Mouse (Mus musculus) kidney, embryonic 16.5 days (tissue): Measurements from ENCODE around the gene Ap3b1. TPM values are rescaled to one million over a fixed set of nuclear protein-coding genes. Genes with fewer than 3 reads are reported as not detected.

Experiments
- ATAC-seq: fragments of 200-750 bp; cut with Nextera tagmentation; 2 replicates; pipeline ENCODE4 v1.8.0; 2017; ENCODE audit warnings: moderate TSS enrichment; ENCODE audit not compliant: low FRiP score, low TSS enrichment
- H3K27ac ChIP-seq: fragments of 300-500 bp; sonication (generic); 2 replicates; pipeline ENCODE4 v1.5.1; 2014; ENCODE audit warnings: low read length
- H3K27me3 ChIP-seq: fragments of 300-500 bp; sonication (generic); 2 replicates; pipeline ENCODE4 v1.6.1; 2014; ENCODE audit warnings: low read length, control low read depth, mixed read lengths; ENCODE audit not compliant: insufficient read depth
- H3K36me3 ChIP-seq: fragments of 300-500 bp; sonication (generic); 2 replicates; pipeline ENCODE4 v1.6.1; 2014; ENCODE audit warnings: low read length, control low read depth, mixed read lengths; ENCODE audit not compliant: insufficient read depth
- H3K4me1 ChIP-seq: fragments of 300-500 bp; sonication (generic); 2 replicates; pipeline ENCODE4 v1.6.1; 2014; ENCODE audit warnings: low read length, control low read depth, mixed read lengths; ENCODE audit not compliant: insufficient read depth
- H3K4me2 ChIP-seq: fragments of 300-500 bp; sonication (generic); replicated peaks from 2 replicates; pipeline ENCODE4 v1.6.1; 2014; ENCODE audit warnings: low read depth, low read length
- H3K4me3 ChIP-seq: fragments of 300-500 bp; sonication (generic); 2 replicates; pipeline ENCODE4 v1.5.1; 2014; ENCODE audit warnings: mild to moderate bottlenecking, low read length
- H3K9ac ChIP-seq: fragments of 300-500 bp; sonication (generic); replicated peaks from 2 replicates; pipeline ENCODE4 v1.6.1; 2014; ENCODE audit warnings: low read length
- H3K9me3 ChIP-seq: fragments of 300-500 bp; sonication (generic); 2 replicates; pipeline ENCODE4 v1.6.1; 2016; ENCODE audit warnings: low read length, control low read depth
- WGBS: fragments of 180-500 bp; shearing (Covaris S2); extraction: QIAGEN DNeasy Blood & Tissue Kit; methylation state at CpG from one replicate; pipeline ENCODE4 v1.1.7; 2014; 5-methylcytosine and 5-hydroxymethylcytosine counted together
- polyA plus RNA-seq: library from polyadenylated mRNA; unstranded; fragments of >200 nt; fragmentation: Nextera tagmentation; extraction: Ambion mirVana; gene quantifications from 2 replicates; pipeline ENCODE4 v1.2.1, GENCODE M21; 2015

The Ap3b1 gene
- polyA plus RNA-seq, 1 experiment from 2014 or later: 48.6 TPM

GRCm38 (mm10) chr13:94441199-94441598 is 82.4 kb downstream of the Ap3b1 start:
- WGBS: 72% methylated on average over 4 of the region's 4 CpGs
- ATAC-seq: no peak
- no peak overlapping the region for H3K4me2 ChIP-seq
- H3K27ac ChIP-seq: no peak overlapping the region
- H3K9me3 ChIP-seq: no peaks in the 10 kb centered on the region
- peaks cover 8% of the 10 kb centered on the region for H3K4me1 ChIP-seq
- H3K4me3 ChIP-seq: no peak overlapping the region
- H3K36me3 ChIP-seq: peaks cover 16% of the 10 kb centered on the region; the same call in 1 of the 2 replicates
- H3K9ac ChIP-seq: no peak overlapping the region
- no peaks in the 10 kb centered on the region for H3K27me3 ChIP-seq

GRCm38 (mm10) chr13:94443411-94443810 is 84.7 kb downstream of the Ap3b1 start:
- Histone ChIP-seq H3K4me3 (no peak overlapping the region), H3K9me3 (no peaks in the 10 kb centered on the region), H3K27me3 (no peaks in the 10 kb centered on the region), H3K27ac (0 out of 2 replicates have a peak overlapping the region, but pooled peaks have one; percentile 18), H3K36me3 (peaks cover 24% of the 10 kb centered on the region; the same call in 1 of the 2 replicates), H3K4me2 (no peak overlapping the region), H3K4me1 (peaks cover 8% of the 10 kb centered on the region), H3K9ac (no peak overlapping the region)
- no peak for ATAC-seq
- 64% methylated on average over 3 of the region's 3 CpGs for WGBS

GRCm38 (mm10) chr13:94445103-94445502 is 86.3 kb downstream of the Ap3b1 start:
- no peak overlapping the region for H3K4me3 ChIP-seq
- no peak for ATAC-seq
- H3K4me1 ChIP-seq: peaks cover 8% of the 10 kb centered on the region
- no peaks in the 10 kb centered on the region for H3K9me3 ChIP-seq
- no peak overlapping the region for H3K9ac ChIP-seq
- 76% methylated on average over 5 of the region's 5 CpGs for WGBS
- H3K27ac ChIP-seq: no peak overlapping the region
- H3K36me3 ChIP-seq: peaks cover 31% of the 10 kb centered on the region
- no peaks in the 10 kb centered on the region for H3K27me3 ChIP-seq
- no peak overlapping the region for H3K4me2 ChIP-seq

- Histone ChIP-seq H3K9me3 (no peaks in the 10 kb centered on the region), H3K27me3 (no peaks in the 10 kb centered on the region), H3K4me3 (no peak overlapping the region), H3K36me3 (peaks cover 24% of the 10 kb centered on the region), H3K4me2 (no peak overlapping the region), H3K27ac (no peak overlapping the region), H3K9ac (no peak overlapping the region), H3K4me1 (peaks cover 8% of the 10 kb centered on the region)
- WGBS: 21% methylated on average over 4 of the region's 4 CpGs
- ATAC-seq: no peak
Observed at GRCm38 (mm10) chr13:94447003-94447402, 88.2 kb downstream of the Ap3b1 start.

- Histone ChIP-seq H3K9ac (no peak overlapping the region), H3K36me3 (peaks cover 27% of the 10 kb centered on the region), H3K9me3 (no peaks in the 10 kb centered on the region), H3K4me1 (no peaks in the 10 kb centered on the region), H3K27me3 (no peaks in the 10 kb centered on the region), H3K4me2 (no peak overlapping the region), H3K4me3 (no peak overlapping the region), H3K27ac (no peak overlapping the region)
- ATAC-seq: no peak
- WGBS: 83% methylated on average over 7 of the region's 7 CpGs
Observed at GRCm38 (mm10) chr13:94449593-94449992, 90.8 kb downstream of the Ap3b1 start.

GRCm38 (mm10) chr13:94451229-94451628 is 92.5 kb downstream of the Ap3b1 start:
- no peak overlapping the region for H3K4me3 ChIP-seq
- H3K4me2 ChIP-seq: no peak overlapping the region
- ATAC-seq: 0 out of 2 replicates have a peak, but pooled peaks have one; percentile 27
- no peak overlapping the region for H3K9ac ChIP-seq
- no peaks in the 10 kb centered on the region for H3K27me3 ChIP-seq
- peaks cover 25% of the 10 kb centered on the region for H3K36me3 ChIP-seq
- no peaks in the 10 kb centered on the region for H3K4me1 ChIP-seq
- no peaks in the 10 kb centered on the region for H3K9me3 ChIP-seq
- WGBS: 70% methylated on average over 6 of the region's 6 CpGs
- no peak overlapping the region for H3K27ac ChIP-seq

GRCm38 (mm10) chr13:94454131-94454530 is 95.4 kb downstream of the Ap3b1 start:
- Histone ChIP-seq H3K9ac (no peak overlapping the region), H3K27me3 (no peaks in the 10 kb centered on the region), H3K4me2 (no peak overlapping the region), H3K4me3 (no peak overlapping the region), H3K4me1 (no peaks in the 10 kb centered on the region), H3K36me3 (peaks cover 20% of the 10 kb centered on the region; the same call in 1 of the 2 replicates), H3K9me3 (no peaks in the 10 kb centered on the region), H3K27ac (no peak overlapping the region)
- no peak for ATAC-seq
- WGBS: 87% methylated on average over 12 of the region's 12 CpGs

- H3K4me1 ChIP-seq: no peaks in the 10 kb centered on the region
Observed at GRCm38 (mm10) chr13:94459143-94459542, 100.4 kb downstream of the Ap3b1 start.

GRCm38 (mm10) chr13:94464221-94464620 is 105.5 kb downstream of the Ap3b1 start:
- no peak for ATAC-seq
- H3K4me1 ChIP-seq: no peaks in the 10 kb centered on the region
- no peak overlapping the region for H3K4me3 ChIP-seq
- peaks cover 10% of the 10 kb centered on the region; the same call in 1 of the 2 replicates for H3K36me3 ChIP-seq
- no peaks in the 10 kb centered on the region for H3K27me3 ChIP-seq
- no peak overlapping the region for H3K9ac ChIP-seq
- H3K27ac ChIP-seq: no peak overlapping the region
- 52% methylated on average over 2 of the region's 2 CpGs for WGBS
- H3K9me3 ChIP-seq: no peaks in the 10 kb centered on the region
- no peak overlapping the region for H3K4me2 ChIP-seq

More at GRCm38 (mm10) chr13:94459143-94459542, 100.4 kb downstream of the Ap3b1 start:
- H3K36me3 ChIP-seq: peaks cover 21% of the 10 kb centered on the region; the same call in 1 of the 2 replicates
- no peak overlapping the region for H3K27ac ChIP-seq
- 65% methylated on average over 4 of the region's 4 CpGs for WGBS
- H3K9ac ChIP-seq: no peak overlapping the region
- no peak for ATAC-seq
- H3K9me3 ChIP-seq: no peaks in the 10 kb centered on the region
- H3K4me3 ChIP-seq: no peak overlapping the region
- no peak overlapping the region for H3K4me2 ChIP-seq
- no peaks in the 10 kb centered on the region for H3K27me3 ChIP-seq

GRCm38 (mm10) chr13:94468551-94468950 is 109.8 kb downstream of the Ap3b1 start:
- Histone ChIP-seq H3K4me2 (no peak overlapping the region), H3K4me3 (no peak overlapping the region), H3K27me3 (no peaks in the 10 kb centered on the region), H3K27ac (no peak overlapping the region), H3K9me3 (no peaks in the 10 kb centered on the region), H3K9ac (no peak overlapping the region), H3K36me3 (peaks cover 15% of the 10 kb centered on the region; the same call in 1 of the 2 replicates), H3K4me1 (no peaks in the 10 kb centered on the region)
- ATAC-seq: no peak
- WGBS: 91% methylated on average over 1 of the region's 1 CpGs
